Mouse (Mus musculus): Measurements from ENCODE around the gene Trdn. TPM values are rescaled to one million over a fixed set of nuclear protein-coding genes. Genes with fewer than 3 reads are reported as not detected.

The Trdn gene
- polyA plus RNA-seq (2015; fragmentation: Nextera tagmentation; extraction: Ambion mirVana), result 0.25 TPM in 1 of 2 replicates, not detected in the other

GRCm38 (mm10) chr10:33080254-33080653 is at the start of gene Trdn:
Gene Trdn (plus strand): TSS chr10:33080554.
- no peak within 1 kb of the TSS for H3K27ac ChIP-seq
- H3K36me3 ChIP-seq, result no peaks in the 10 kb centered on the region
- no peaks in the 10 kb centered on the region for H3K27me3 ChIP-seq (replicated peaks)
- H3K4me3 ChIP-seq (replicated peaks), result no peak within 1 kb of the TSS
- no peaks in the 10 kb centered on the region for H3K9me3 ChIP-seq
- no peak within 1 kb of the TSS for H3K9ac ChIP-seq
- no peaks in the 10 kb centered on the region for H3K4me1 ChIP-seq (replicated peaks)
- 84% methylated on average over 1 of the region's 1 CpGs for WGBS
- H3K4me2 ChIP-seq (replicated peaks), result no peak within 1 kb of the TSS
- no peak for ATAC-seq

GRCm38 (mm10) chr10:33060771-33061170 is 19.6 kb upstream of the Trdn start:
- Histone ChIP-seq H3K4me2 (replicated peaks) (no peak overlapping the region), H3K4me1 (replicated peaks) (no peaks in the 10 kb centered on the region)
- WGBS, result 96% methylated on average over 1 of the region's 1 CpGs

GRCm38 (mm10) chr10:33065566-33065965 is 14.8 kb upstream of the Trdn start:
- Histone ChIP-seq H3K27ac (no peak overlapping the region), H3K9ac (no peak overlapping the region), H3K4me1 (replicated peaks) (no peaks in the 10 kb centered on the region), H3K36me3 (no peaks in the 10 kb centered on the region), H3K9me3 (no peaks in the 10 kb centered on the region), H3K4me3 (replicated peaks) (no peak overlapping the region), H3K4me2 (replicated peaks) (no peak overlapping the region), H3K27me3 (replicated peaks) (no peaks in the 10 kb centered on the region)
- WGBS, result 80% methylated on average over 1 of the region's 1 CpGs
- ATAC-seq, result no peak

More at GRCm38 (mm10) chr10:33060771-33061170, 19.6 kb upstream of the Trdn start:
- Histone ChIP-seq H3K4me3 (replicated peaks) (no peak overlapping the region), H3K27me3 (replicated peaks) (no peaks in the 10 kb centered on the region), H3K9me3 (no peaks in the 10 kb centered on the region), H3K36me3 (no peaks in the 10 kb centered on the region), H3K9ac (no peak overlapping the region), H3K27ac (no peak overlapping the region)
- ATAC-seq, result no peak

DNA sequence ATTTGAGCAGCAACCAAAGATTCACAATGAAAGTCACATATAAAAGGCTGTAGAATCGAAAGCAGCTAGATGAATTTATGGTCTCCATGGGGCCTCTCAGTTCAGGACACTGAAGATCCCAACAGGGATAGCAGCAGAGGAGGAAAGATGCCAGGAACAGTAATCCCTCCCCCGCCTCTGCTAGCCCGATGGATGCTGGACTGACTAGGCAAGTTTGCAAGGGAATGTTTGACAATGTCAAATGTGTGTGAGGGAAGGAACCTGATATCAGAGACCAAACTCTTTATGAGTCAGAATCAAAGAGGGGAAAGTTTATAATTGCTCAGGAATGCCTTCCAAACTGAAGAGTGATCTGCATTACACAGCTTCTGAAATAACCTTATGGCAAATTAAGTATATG is 7.2 kb upstream of the Trdn start:
- no peaks in the 10 kb centered on the region for H3K4me1 ChIP-seq (replicated peaks)
- H3K9me3 ChIP-seq, result no peaks in the 10 kb centered on the region

DNA sequence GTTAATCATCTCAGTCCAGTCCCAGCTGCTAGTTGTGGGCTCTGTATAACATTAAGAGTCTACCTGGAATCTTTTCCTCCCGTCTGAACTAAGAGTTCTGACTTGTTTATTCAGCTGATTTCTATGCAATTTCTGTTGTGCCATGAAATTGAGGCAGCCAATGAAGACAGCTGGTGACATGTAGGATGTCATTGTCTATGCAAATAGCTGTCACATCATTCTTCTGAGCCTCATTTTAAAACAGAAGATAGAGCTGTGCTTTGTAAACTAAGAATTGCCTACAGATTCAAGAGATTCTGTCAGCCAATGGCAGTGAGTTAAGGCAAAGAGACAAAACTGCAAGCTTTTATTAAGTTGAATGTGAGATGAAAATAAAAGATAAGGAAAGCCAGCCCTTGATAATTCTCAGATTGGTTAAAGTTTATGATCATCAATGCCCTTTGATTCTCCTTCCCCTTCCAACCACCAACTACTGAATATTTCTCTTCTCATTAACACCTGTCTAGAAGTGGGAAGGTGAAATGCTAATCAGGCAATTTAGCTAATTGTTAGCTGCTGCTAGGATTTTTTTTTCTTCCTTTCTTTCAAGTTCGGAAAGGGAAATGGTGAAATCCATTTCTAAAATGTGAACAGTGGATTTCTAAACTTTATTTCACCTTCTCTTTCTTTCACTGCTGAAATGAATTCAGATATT is 1.9 kb downstream of the Trdn start:
- Histone ChIP-seq H3K36me3 (no peaks in the 10 kb centered on the region), H3K27ac (no peak overlapping the region), H3K4me3 (replicated peaks) (no peak overlapping the region), H3K4me1 (replicated peaks) (no peaks in the 10 kb centered on the region), H3K27me3 (replicated peaks) (no peaks in the 10 kb centered on the region), H3K9ac (no peak overlapping the region), H3K9me3 (no peaks in the 10 kb centered on the region), H3K4me2 (replicated peaks) (no peak overlapping the region)
- ATAC-seq, result no peak
- WGBS, result 66% methylated on average over 2 of the region's 2 CpGs

More for the DNA sequence above, 7.2 kb upstream of the Trdn start:
- Histone ChIP-seq H3K4me2 (replicated peaks) (no peak overlapping the region), H3K9ac (no peak overlapping the region), H3K36me3 (no peaks in the 10 kb centered on the region), H3K4me3 (replicated peaks) (no peak overlapping the region), H3K27ac (no peak overlapping the region), H3K27me3 (replicated peaks) (no peaks in the 10 kb centered on the region)
- ATAC-seq, result no peak
- 65% methylated on average over 3 of the region's 3 CpGs for WGBS

GRCm38 (mm10) chr10:33082961-33083626 is 2.7 kb downstream of the Trdn start:
- no peak overlapping the region for H3K4me2 ChIP-seq (replicated peaks)
- no peaks in the 10 kb centered on the region for H3K36me3 ChIP-seq
- no peak for ATAC-seq
- no peaks in the 10 kb centered on the region for H3K4me1 ChIP-seq (replicated peaks)
- WGBS, result 83% methylated on average over 1 of the region's 1 CpGs
- no peaks in the 10 kb centered on the region for H3K9me3 ChIP-seq
- H3K4me3 ChIP-seq (replicated peaks), result no peak overlapping the region
- no peak overlapping the region for H3K9ac ChIP-seq
- H3K27me3 ChIP-seq (replicated peaks), result no peaks in the 10 kb centered on the region
- no peak overlapping the region for H3K27ac ChIP-seq

DNA sequence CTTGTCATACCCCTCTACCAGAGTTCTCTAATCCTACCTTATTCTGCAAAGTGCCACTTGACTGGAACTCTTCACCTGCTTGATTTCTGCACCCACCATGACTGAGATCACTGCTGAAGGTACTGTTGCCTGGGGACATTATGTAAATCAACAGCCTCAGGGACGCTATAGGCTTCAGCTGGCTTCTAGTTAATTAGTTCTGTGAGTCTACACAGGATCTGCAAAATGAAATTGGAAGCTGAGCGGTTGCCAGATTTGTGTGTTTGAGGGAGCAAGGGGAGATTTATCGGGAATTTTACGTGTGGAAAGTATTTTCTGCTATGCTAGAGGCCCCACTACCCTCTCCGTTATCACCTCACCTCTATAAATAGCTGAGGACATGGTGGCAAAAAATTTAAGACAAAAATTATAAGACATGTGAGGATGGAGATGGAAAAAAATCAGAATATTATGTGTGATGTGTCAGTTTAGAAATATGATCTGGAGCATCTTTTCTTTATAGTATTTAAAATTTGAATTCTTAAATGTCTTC is 3.3 kb downstream of the Trdn start:
- H3K4me3 ChIP-seq (replicated peaks), result no peak overlapping the region
- ATAC-seq, result no peak
- H3K4me2 ChIP-seq (replicated peaks), result no peak overlapping the region
- H3K4me1 ChIP-seq (replicated peaks), result no peaks in the 10 kb centered on the region
- H3K9me3 ChIP-seq, result no peaks in the 10 kb centered on the region
- H3K36me3 ChIP-seq, result no peaks in the 10 kb centered on the region
- H3K9ac ChIP-seq, result no peak overlapping the region
- WGBS, result 73% methylated on average over 5 of the region's 5 CpGs
- no peak overlapping the region for H3K27ac ChIP-seq
- H3K27me3 ChIP-seq (replicated peaks), result no peaks in the 10 kb centered on the region

DNA sequence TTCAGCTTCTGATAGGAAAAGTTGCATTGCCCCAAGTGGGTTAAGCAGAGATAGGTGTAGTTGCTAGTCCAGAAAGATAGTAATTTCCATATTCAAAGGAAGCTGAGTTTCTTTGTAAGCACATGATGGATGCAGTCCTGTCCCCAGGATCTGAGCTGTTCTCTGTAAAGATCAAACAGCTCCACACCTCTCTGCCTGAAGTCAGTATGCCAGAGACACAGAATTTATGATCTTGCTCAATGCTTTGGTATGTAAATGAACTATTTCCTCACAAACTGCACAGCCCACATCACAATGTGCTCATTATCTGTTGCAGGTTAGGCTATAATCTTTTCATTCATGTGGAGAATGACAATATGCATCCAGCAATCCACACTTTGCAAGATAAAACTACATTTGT is 8.0 kb downstream of the Trdn start:
- no peak for ATAC-seq
- H3K4me2 ChIP-seq (replicated peaks), result no peak overlapping the region
- H3K36me3 ChIP-seq, result no peaks in the 10 kb centered on the region
- H3K4me3 ChIP-seq (replicated peaks), result no peak overlapping the region
- H3K27ac ChIP-seq, result no peak overlapping the region
- H3K27me3 ChIP-seq (replicated peaks), result no peaks in the 10 kb centered on the region
- no peaks in the 10 kb centered on the region for H3K9me3 ChIP-seq
- H3K4me1 ChIP-seq (replicated peaks), result no peaks in the 10 kb centered on the region
- H3K9ac ChIP-seq, result no peak overlapping the region

- no peak for ATAC-seq
- H3K27me3 ChIP-seq (replicated peaks), result no peaks in the 10 kb centered on the region
- 56% methylated on average over 1 of the region's 1 CpGs for WGBS
- no peaks in the 10 kb centered on the region for H3K36me3 ChIP-seq
- no peaks in the 10 kb centered on the region for H3K9me3 ChIP-seq
- H3K4me1 ChIP-seq (replicated peaks), result no peaks in the 10 kb centered on the region
- no peak overlapping the region for H3K4me2 ChIP-seq (replicated peaks)
- H3K4me3 ChIP-seq (replicated peaks), result no peak overlapping the region
- H3K27ac ChIP-seq, result no peak overlapping the region
- H3K9ac ChIP-seq, result no peak overlapping the region
Observed at GRCm38 (mm10) chr10:33092400-33092799, 12.0 kb downstream of the Trdn start.

- Histone ChIP-seq H3K4me2 (replicated peaks) (no peak overlapping the region), H3K9me3 (no peaks in the 10 kb centered on the region), H3K27me3 (replicated peaks) (no peaks in the 10 kb centered on the region), H3K4me1 (replicated peaks) (no peaks in the 10 kb centered on the region), H3K4me3 (replicated peaks) (no peak overlapping the region), H3K36me3 (no peaks in the 10 kb centered on the region), H3K9ac (no peak overlapping the region), H3K27ac (no peak overlapping the region)
- no peak for ATAC-seq
Observed at GRCm38 (mm10) chr10:33107942-33108341, 27.6 kb downstream of the Trdn start.

GRCm38 (mm10) chr10:33123028-33123427 is 42.7 kb downstream of the Trdn start:
- Histone ChIP-seq H3K36me3 (no peaks in the 10 kb centered on the region), H3K4me3 (replicated peaks) (no peak overlapping the region), H3K4me2 (replicated peaks) (no peak overlapping the region), H3K4me1 (replicated peaks) (no peaks in the 10 kb centered on the region), H3K9me3 (no peaks in the 10 kb centered on the region), H3K27me3 (replicated peaks) (no peaks in the 10 kb centered on the region), H3K9ac (no peak overlapping the region), H3K27ac (no peak overlapping the region)
- ATAC-seq, result no peak

DNA sequence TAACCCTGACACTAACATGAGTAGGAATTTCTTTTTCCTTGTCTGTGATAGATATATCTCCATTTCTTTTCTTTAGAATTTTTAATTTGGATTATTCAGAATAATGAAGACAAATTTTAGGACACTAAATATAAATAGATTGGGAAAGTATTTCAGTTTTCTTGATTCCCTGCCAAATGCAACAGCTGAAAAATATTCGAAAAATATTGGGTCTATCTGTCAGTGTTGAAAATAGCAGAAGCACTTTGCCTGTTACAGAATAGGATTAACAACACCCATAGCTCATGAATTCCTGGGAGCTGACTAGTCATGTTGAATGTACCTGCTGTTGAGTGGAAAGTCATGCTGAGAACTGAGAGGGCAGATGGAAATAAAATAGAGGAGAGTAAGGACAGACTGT is 64.6 kb downstream of the Trdn start:
- Histone ChIP-seq H3K9ac (no peak overlapping the region), H3K9me3 (no peaks in the 10 kb centered on the region), H3K4me2 (replicated peaks) (no peak overlapping the region), H3K27me3 (replicated peaks) (no peaks in the 10 kb centered on the region), H3K27ac (no peak overlapping the region), H3K4me3 (replicated peaks) (no peak overlapping the region), H3K36me3 (no peaks in the 10 kb centered on the region), H3K4me1 (replicated peaks) (no peaks in the 10 kb centered on the region)
- no peak for ATAC-seq
- 70% methylated on average over 1 of the region's 1 CpGs for WGBS
